Mouse (Mus musculus) layer of hippocampus, adult 11-12 months (tissue): ENCODE data around the gene H60c.
"Not testable (repeated sequence)": the region's sequence is repeated elsewhere in the genome, so short reads cannot be mapped to it uniquely, and the experiment has no call there.

ENCODE experiments used
- DNase-seq: peaks from one replicate; pipeline ENCODE4 v3.0.0; 2022; ENCODE audit warnings: low spot score

The H60c gene

DNA sequence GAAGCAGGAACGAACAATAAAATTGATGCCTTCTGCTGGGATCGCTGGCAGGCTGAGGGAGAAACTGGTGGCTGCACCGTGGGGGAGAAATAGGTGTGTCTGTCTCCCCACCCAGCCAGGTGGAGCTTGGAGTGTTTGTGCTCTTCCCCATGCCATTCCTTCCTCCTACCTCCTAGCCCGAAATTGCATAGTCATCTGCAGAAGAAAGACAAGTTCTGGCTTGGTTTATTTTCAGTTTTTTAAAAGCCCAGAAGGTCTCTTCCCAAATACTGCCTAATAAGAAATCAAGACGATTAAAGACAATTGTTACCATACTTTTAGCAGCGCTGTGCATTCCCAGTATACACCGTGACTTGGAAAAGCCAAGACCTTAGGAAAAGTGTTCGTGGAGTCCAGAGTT lies at the start of gene H60c:
Gene H60c (minus strand): TSS at position 101 of the 400 bp plus-strand sequence.
- DNase-seq = no peak

DNA sequence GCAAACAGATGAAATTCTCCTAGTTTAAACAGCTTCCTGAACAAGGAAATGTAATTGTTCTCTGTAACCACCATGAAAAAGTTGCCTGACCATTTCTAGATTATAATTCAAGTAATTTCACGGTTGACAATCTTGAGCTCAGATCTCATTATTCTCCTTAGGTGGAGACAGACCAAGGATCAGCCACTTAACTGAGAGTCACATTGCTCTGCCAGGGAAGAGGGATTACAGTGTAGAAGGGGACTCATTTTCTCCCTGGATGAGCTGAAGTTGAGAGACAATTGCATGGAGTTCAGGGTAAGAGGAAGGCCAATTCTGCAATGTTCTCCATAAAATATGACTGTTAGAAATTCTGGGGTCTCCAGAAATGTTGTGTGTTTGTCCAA lies 41.2 kb upstream of the H60c start:
- DNase-seq = no peak

DNA sequence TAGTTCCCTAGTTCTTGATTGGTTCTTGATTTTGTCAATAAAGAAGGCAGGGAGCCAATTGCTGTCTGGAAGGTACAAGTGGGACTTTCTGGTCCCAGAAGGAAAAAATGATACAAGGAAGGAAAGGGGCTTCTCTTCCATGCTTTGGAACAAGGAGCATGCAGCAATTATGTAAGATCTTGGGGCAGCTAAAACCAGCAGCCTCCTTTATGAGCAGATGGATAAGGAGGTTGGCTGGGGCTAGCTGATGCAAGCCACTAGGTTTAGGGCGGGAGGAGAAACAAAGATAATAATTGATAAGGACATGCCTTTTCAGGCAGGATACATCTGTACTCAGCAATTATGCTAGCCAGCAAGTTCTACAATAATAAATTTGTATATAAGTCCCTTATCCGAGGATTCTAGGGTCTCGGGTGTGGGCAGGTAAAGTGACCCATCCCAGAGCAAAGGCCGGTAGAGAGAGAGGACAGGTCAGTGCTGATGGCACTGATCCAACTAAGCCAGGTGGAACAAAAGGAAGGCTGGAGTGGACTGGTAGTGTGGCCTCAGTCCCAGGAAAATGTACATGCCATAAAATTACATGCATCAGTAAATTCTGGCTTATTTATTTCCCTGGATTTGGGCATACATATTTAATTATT lies 40.7 kb upstream of the H60c start:
- no peak for DNase-seq

DNA sequence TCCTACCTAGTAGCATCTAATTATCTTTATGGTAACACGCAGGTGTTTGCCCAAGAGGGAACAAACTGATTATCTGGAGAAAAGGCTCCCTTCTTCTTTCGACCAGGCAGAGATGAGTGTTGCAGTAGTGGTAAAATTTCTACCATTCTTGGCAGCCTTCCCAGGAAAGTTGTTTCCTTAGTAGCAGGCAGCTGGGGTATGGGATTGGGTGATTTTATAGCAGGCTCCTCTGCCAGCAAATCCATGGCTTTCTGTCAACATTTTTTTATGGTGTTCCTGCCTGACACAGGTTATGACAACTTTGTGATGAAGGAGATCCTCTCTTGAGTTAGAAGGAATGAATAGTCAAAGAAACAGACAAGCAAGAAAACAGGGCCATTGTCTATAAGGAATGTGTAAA lies 40.2 kb upstream of the H60c start:
- DNase-seq = peak; percentile 50

GRCm38 (mm10) chr10:3293969-3294368 lies 26.4 kb upstream of the H60c start:
- no peak for DNase-seq

- no peak for DNase-seq
These were observed 13.5 kb upstream of the H60c start for GRCm38 (mm10) chr10:3281047-3281446.

DNA sequence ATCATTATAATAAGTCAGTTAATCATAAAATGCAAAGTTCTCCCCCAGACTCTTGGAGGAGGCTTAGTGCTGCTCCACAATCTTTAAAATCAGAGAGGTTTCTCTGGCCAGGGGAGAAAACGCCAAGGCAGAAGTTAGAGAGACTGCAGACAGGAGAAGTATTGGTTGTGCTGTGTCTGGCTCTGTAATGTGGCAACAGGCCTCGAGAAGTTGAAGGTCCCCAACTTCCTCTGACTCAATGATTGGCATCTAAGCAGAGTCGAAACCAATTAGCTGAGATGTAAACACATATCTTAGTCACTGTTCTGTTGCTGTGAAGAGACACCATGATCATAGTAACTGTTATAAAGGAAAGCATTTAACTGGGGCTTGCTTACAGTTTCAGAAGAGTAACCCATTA lies 6.5 kb upstream of the H60c start:
- no peak for DNase-seq

- no peak for DNase-seq
These were observed 3.5 kb upstream of the H60c start for GRCm38 (mm10) chr10:3271036-3271435.

GRCm38 (mm10) chr10:3266729-3267128 lies 842 bp downstream of the H60c start:
- no peak for DNase-seq

GRCm38 (mm10) chr10:3262784-3263183 lies 4.8 kb downstream of the H60c start:
- no peak for DNase-seq

DNA sequence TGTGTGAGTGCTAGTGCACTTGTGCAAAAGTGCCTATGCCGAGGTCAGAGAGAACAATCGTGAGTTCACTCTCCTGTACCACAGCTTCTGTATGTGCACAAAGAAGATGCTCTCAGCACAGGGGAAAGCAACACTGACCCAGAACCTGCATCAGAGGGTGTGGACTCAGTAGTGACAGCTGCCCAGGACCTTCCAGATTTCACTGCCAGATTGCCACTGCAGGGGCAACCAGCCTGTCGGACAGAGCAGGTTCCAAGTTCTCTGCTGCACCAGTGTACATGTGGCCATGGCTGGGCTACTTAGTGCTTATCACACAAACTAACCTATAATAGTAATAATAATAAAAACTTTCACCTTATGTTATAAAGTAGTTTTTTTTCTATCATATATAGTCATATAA lies 10.2 kb downstream of the H60c start:
- DNase-seq = no peak

- not testable (repeated sequence) for DNase-seq
These were observed 29.1 kb downstream of the H60c start for GRCm38 (mm10) chr10:3238436-3238835.

GRCm38 (mm10) chr10:3236638-3237270 lies 30.8 kb downstream of the H60c start:
- DNase-seq = no peak

- DNase-seq = no peak
These were observed 39.0 kb downstream of the H60c start for GRCm38 (mm10) chr10:3228447-3229195.
